Mouse (Mus musculus): ENCODE measurements around the gene Plcd1.

Gene Plcd1

DNA sequence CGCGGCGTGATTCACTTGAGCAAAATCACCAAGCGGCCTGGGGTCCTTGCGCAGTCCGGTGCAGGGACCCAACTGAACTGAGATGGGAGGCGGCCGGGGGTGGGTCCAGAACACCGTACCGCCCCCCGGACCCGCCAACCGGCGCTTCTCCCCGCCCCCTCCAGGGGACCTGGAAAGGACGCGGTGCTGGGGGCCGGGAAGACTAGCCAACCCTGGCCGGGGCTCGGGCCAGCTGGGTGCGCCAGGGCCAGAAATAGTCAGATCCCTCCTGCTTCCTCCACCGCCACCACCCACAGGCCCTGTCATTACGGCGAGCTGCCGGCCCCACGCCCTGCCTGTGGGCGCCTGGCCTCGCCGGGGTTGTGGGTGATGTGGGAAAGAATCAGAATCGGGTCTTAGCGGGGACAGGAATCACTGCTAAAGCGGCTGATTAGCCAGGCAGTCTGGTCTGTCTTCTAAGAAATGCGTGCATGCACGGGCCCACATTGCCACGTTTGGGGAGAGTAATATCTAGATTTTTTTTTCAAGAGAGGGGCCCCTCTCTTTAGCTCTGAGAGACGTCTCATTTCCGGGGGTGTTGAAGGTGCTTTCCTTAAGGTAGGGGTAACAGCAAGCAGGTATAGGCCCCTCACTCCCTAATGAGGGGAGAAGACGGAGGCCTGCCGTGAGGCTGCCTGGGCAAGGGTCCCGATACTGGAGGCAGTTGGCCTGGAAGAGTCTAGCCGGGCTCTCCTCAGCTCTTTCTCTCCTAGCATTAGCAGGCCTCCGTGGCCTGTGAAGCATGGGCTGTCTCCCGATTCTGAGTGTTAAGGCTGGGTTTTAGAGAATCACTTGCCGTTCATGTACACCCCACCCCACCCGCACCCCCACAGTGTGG lies at the start of gene Plcd1:
Gene Plcd1, minus strand, starts transcription at position 84 of the 877 bp plus-strand sequence.
- DNase-seq (ENCODE audit: low spot score): peak; percentile 83

DNA sequence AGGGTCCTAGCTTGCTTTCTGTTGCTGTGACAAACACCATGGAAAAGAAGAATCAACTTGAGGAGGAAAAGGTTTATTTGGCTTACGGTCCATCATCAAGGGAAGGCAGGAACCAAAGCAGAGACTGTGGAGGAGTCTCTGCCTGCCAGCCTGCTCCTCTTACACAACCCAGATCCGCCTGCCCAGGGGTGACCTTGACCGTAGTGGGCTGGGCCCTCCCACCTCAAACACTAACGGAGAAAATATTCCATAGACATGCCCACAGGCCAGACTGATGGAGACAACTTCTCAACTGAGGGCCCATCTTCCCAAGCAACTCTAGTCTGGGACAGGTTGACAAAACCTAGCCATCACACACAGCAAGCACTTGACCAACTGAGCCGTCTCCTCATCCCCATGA lies 48.8 kb upstream of the Plcd1 start:
- DNase-seq (ENCODE audit: low spot score): no peak

DNA sequence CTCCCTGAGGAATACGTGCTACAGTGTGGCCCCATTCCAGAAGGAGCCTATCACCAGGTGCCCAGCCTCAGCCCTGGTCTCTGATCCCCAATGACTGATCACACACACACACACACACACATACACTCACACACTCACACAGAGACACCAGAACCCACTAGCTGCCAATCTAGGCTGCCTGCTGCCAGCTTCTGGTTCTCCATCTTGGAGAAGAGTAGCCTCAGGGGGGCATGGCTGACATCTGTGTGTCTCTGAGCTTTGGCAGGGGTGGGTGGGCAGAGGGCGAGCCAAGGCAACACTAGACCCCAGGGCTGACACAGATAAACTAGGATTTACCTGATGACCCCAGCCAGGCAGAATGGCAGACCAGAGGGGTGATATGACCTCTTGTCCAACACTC lies 45.5 kb upstream of the Plcd1 start:
- DNase-seq (ENCODE audit: low spot score): no peak

DNA sequence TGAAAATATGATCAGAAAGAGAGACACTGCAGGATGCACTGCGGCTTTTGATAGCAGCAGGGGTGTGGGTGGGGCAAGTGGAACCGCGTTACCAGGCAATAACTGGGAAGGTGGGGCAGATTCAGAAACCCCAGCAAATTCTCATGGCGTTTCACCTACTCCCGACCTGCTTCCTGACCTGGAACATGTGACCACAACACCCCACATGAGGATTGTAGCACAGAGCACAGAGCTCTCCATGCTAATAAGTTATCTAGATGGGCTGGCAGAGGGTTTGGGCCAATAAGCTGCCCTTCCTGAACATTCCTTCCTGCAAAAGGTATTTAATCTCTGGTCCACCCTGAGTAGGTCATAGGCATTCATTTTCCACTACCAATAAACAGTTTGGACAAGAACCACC lies 37.4 kb upstream of the Plcd1 start:
- DNase-seq (ENCODE audit: low spot score): no peak

DNA sequence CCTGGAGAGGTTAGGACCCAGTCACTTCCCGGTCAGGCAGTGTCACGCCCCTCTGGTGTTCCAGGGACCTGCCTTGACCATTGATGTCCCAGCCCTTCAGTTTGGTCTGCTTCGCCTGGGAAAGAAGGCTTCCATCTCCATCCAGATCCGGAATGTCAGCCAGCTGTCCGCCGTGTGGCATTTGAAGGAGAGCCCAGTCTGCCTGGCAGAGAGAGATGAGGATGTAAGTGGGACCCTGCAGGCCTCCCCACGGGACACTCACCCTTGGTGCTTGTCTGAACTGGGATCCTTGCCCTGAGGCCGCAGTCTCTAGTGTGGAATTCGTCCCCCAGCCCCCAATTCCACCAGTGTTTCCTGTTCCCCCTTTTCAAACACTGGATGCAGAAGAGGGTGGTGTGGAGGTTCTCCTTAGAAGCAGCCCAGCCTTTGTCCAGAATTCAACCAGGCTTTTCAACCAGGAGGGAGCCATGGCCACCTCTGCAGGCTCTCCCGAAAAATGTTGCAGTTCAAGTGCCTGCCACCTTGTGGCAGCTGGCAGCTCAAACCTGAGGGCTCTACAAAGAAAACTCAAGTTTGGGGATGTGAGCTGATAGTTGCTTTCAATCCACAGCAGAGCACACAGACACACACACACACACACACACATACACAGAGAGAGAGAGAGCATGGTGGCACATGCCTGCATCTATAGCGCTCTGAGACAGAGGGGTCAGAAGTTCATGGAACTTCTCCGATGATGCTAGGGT lies 35.3 kb upstream of the Plcd1 start:
- peak; percentile 10 for DNase-seq (ENCODE audit: low spot score)

DNA sequence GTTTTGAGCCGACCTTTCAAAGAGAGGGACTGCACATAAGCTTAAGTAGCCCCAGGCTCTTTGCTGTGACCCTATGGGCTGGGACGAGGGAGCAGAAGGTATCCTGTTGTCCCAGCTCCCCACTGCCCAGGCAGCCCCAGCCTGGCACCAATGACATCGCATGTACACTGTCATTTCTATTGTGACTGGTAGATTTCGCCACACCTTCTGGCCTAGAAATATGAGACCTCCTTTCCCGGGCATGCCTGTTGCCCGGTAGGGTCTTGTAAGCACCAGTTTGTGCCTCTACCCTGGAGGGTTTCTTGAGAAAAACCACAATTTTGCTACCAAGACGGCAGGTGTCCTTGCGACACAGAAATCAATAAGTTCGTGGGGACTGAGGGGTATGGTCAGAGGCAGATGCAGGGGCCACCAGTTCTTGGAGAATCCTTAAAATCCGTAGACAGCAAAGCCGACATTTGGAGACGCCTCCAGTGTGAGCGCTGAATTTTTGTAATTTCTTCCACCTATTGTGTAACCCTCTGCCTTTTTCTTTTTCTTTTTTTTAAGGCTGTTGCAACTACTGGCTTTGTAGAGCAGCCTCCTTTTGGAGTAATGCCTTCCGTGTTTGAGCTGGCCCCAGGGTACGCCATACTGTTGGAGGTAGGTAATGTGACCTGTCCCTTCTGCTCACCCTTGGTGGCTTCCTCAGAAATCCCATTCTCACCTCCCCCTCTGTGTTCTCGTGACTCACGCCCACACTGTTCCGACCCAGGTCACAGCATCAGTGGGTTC lies 29.5 kb upstream of the Plcd1 start:
- no peak for DNase-seq (ENCODE audit: low spot score)

DNA sequence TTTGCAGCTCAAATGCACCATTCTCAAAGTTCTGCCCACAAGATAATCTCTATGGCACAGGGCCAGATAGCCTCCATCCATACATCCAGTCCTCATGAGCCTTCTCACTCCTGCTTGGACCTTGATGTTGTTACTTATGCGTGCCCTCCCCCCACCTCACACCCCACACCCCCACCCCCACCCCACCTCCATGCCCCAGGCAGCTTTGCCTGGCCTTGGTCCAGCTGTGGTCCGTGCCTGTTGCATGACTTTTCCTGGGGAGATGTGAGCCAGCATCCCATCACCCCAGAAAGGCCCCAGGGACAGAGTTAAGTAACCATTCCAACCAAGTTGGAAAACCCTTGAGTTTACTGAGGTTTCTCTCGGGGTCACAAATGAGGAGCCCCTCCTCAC lies 26.9 kb upstream of the Plcd1 start:
- no peak for DNase-seq (ENCODE audit: low spot score)

DNA sequence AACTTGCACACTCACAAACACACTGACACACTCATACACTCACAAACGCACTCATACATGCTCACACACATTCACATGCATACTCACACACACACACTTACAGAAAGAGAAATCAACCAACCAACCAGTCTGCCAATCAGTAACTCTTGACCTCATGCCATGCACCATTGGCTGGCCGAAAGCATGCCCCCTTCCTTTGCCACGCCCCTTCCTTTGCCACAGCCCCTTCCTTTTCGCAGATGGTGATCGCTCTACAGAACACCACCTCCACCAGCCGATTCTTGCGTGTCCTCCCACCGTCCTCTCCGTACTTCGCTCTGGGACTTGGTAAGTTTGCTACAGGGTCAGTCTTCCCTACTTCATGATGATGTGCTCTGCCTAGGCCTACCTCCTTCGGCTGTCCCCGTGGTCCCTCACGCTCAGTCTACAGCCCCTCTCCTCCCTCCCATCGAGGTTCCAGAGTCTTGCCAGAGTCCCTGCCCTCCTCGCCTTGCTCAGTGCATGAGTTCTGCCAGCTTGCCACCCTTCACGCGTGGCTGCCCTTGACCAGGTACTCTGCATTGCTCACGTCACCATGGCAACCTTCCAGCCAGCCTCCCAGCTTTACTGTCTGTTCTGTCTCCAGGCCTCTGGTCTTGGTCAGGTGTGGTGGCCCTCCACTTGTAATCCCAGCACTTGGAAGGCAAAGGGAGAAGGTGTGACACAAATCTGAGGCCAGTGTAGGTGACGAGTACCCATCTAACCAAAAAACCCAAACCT lies 26.3 kb upstream of the Plcd1 start:
- no peak for DNase-seq (ENCODE audit: low spot score)

DNA sequence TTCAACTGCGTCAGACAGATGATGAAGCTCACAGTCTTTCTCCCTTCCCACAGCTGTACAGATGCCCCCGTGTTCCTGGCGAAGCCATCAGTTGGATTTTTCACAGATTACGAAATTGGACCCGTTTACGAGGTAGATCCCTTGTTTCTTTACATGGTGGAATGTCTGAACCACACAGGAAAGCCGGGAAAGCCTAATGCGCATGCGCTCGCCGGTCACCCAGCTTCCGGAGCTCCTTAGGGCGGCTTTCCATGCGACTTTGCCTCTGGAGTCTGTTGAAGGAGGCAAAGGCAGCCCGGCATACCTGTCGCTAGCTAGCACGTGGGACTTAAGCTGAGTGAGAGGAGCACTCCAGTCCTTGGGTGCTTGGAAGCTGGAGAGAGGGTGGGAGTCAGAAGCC lies 21.6 kb upstream of the Plcd1 start:
- no peak for DNase-seq (ENCODE audit: low spot score)

DNA sequence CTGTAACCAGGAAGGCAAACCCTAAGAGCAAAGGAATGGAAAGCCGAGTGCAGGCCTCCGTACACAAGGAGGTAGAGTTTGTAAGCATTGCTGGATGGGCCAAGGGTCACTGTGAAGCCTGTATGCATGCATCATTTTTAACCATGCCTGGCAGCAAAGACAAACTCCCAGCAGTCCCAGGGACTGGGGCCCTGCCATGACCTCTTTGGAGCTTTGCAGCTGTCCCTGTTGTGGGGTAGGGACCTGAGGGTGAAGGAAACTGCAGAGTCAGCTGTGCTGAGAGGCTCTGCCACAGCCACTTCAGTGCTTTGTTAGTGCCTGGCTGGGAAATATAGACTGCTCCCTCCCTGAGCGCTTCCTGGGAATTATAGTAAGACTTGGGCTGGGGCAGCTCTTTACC lies 17.3 kb upstream of the Plcd1 start:
- peak; percentile 35 for DNase-seq (ENCODE audit: low spot score)

DNA sequence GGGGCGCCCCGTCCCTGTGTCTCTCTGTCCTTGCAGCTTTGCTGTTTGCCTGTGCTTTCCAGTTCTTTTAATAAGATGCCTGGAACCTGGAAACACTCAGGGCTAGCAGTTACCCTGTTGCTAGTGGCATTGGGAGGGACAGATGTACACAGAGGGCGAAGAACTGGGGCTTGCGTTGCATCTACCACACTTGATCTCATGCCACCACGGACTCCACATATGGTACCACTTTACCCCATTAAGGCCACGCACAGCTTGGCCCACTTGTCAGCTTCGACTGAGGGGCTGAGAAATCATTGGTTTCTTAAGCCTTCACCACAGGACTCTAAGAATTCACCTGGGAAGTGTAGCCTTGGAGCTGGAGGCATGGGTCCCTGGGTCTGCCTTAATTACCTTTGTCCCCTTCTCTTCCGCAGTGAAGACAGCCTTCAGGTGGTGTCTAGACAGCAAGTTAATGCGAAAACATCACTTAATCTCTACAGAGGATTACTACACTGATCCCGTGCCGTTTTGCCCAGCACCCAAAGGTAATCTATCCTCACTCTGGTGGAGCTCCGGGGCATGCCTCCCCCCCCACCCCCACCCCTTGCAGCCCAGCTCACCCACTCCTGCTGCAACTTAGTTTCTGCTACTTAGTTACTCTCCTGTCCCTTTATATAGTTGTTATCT lies 16.5 kb upstream of the Plcd1 start:
- no peak for DNase-seq (ENCODE audit: low spot score)

DNA sequence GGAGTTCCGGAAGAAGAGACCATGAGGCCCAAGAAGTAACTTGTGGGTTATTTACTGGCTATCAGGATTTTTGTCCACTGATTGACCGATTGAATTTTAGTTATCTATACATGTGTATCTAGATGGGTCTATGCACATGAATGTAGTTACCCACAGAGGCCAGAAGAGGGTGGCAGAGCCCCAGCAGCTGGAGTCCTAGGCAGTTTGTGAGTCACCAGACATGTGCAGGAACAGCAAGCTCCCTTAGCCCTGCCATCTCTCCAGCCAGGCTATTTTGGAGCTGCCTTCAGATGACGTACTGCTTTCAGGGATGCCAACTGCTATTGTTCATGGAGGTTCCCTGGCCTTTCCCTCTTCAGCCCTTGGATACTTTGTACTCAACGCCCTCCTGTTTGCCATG lies 14.3 kb upstream of the Plcd1 start:
- peak; percentile 53 for DNase-seq (ENCODE audit: low spot score)

DNA sequence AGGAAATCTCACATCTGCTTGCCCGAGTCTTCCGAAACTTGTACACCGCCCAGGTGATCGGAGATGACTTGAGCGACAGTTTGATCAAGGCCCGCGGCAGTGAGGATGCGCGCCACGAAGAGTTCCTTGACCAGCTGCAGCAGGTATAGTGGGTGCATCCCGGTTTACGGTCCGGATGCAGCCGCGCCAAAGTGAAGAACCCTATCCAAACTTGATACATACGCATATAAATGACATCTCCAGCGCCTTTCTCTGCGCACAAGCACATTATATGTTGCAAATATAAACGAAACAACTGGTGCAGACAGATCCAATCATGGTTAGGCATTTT lies 9.4 kb upstream of the Plcd1 start:
- no peak for DNase-seq (ENCODE audit: low spot score)

DNA sequence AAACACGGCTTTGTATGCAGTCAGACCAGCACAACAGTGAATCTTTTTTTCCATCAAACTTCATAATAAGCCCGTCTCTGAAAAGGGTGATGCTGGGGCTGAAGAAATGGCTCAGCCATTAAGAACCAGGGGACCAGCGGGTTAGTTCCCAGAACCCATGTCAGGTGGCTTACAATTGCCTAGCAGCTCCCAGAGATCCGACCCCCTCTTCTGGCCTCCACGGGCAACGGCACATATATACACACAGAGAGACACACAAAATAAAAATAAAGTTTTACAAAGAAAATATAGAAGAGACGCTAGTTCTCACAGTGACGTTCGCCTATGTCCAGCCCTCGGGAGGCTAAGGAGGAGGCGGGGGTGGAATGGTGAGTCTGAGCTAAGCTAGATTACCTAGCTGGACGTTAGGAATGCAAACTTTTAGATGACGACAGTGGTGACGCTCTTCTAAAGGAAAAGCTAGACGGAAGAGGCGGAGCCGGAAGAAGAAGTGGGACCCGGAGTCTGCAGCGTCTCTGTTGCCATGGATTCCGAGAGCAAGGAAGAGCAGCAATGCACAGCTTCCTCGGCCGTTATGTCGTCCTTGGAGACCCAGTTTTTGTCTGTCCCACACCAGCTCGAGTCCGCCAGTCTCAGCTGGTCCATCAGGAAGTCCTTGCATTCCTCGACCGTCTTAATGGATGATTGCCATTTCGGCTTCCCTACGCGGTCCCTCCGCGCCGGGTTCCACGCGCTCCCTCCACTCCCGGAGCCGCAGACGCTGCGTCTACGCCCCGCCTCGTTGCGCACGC lies 8.9 kb upstream of the Plcd1 start, which contains the start of gene Dlec1:
Gene Dlec1, plus strand, starts transcription at position 487 of the 791 bp plus-strand sequence.
- DNase-seq (ENCODE audit: low spot score): peak; percentile 96

DNA sequence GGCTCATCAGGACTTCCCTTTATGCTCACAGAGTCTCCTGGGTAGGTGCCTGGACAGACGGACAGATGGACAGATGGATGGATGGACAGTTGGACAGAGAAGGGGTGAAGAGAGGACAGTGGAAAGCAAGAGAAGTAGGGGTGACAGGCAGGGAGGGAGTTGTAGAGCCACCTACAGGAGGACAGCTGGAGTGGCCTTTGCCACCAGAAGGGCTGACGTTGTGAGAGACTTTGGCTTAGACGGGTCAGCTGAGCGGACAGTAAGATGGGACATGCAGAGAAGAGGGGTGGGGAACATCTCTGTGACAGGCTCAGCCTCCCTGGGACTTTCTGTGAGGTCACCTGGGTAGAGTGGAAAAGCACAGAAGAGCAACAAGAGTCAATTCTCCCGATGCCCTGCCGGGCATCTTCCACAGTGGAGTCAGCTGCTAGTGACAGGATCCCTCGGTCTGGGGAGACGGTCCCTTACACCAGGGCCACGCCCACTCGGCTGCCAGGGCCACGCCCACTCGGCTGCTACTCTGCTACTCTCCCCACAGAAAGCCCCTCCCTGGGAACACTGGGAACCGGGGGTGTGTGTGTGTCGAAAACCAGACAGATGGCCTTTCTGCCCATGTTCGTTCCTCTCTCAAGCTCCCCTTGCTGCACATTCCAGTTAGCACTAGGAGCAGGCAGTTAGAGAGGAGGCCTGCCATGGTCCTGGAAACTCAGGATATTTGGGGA lies 7.0 kb upstream of the Plcd1 start:
- peak; percentile 59 for DNase-seq (ENCODE audit: low spot score)

DNA sequence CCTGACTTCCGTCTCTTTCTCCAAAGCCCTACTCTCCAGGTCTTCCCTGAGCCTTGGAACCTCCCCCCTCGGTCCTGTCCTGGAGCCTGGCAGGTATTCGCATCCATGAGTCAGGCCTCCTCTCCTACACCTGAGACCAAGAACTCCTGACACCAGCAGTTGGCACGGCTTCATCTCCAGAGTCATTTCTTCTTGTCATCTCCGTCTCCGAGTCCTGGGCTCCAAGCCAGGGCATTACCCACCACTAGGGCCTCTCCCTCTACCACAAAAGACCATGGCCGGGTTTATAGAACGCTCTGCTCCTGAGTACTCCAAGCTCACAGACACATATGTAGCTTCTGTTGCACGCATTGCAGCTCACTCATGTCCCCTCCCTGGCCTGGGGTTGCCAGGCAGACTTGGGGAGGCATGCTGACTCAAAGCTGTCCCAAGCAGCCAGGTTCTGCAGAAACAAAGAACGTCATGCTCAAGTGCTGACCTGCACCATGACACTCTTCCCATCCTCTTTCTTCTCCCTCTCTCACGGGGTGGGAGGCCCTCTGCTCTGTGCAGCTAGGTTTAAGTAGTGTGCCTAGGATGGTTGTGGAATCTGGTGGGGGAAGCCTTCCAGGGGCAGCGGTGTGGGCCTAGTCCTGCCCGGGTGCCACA lies 1.3 kb upstream of the Plcd1 start:
- DNase-seq (ENCODE audit: low spot score): no peak

DNA sequence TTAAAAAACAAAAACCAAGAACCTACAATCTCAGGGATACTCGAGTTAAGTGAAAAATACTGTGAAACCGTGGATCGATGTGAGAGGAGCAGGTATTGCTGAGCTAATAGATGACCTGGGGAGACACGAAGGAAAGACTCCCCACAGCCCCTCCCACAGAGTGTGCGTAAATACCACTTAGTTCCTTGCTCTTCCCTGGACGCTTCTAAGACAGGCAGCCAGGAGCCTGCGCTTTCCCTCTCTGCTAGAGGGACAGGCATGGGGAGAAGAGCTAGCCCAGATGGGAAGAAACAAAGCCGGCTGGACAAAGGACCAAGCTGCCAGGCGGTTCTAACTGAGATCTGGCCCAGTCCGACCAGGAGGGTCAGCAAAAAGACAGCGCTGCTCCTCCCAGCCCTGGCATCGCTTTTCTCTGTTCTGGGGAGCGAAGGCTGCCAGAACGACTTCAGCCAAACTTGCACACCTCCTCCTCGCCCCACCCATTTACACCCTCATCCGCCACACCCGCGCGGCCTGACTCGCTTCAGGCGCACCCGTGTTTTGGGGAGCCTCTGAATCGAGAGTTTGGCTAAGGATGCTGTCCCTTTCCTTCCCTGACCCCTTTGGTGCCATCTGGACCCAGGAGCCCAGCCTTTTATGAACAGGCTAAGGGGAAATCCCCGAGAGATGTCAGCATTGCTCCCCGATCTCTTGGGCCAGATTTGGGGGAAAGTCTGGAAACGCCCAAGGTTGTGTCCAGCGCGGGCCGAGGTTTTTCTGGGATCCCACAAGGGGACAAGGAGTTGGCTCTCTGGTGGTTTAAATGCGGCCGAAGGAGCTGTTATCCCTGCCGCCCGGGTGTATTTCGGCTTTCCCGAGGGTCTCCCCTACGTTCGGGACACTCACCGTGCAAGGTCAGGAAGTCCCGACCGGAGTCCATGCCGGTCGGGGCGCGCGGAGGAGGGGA lies 556 bp downstream of the Plcd1 start:
- DNase-seq (ENCODE audit: low spot score): peak; percentile 43
